Mouse (Mus musculus) heart, embryonic 15.5 days (tissue): Measurements from ENCODE around the gene Ric8a. TPM values are rescaled to one million over a fixed set of nuclear protein-coding genes. Genes with fewer than 3 reads are reported as not detected.

Experiments
- ATAC-seq: fragments of 200-750 bp; cut with Nextera tagmentation; replicated peaks from 2 replicates; pipeline ENCODE4 v1.8.0; 2017; ENCODE audit warnings: low read depth, moderate TSS enrichment; ENCODE audit not compliant: insufficient number of reproducible peaks, insufficient read depth, low FRiP score
- H3K27ac ChIP-seq: fragments of 300-500 bp; sonication (generic); 2 replicates; pipeline ENCODE4 v1.5.1; 2015; ENCODE audit warnings: mild to moderate bottlenecking, inconsistent platforms
- H3K27me3 ChIP-seq: fragments of 300-500 bp; sonication (generic); 2 replicates; pipeline ENCODE4 v1.6.1; 2015; ENCODE audit warnings: inconsistent platforms
- H3K36me3 ChIP-seq: fragments of 300-500 bp; sonication (generic); 2 replicates; pipeline ENCODE4 v1.6.1; 2015; ENCODE audit warnings: mild to moderate bottlenecking, inconsistent platforms
- H3K4me1 ChIP-seq: fragments of 300-500 bp; sonication (generic); replicated peaks from 2 replicates; pipeline ENCODE4 v1.6.1; 2015; ENCODE audit warnings: inconsistent platforms
- H3K4me2 ChIP-seq: fragments of 300-500 bp; sonication (generic); 2 replicates; pipeline ENCODE4 v1.6.1; 2015; ENCODE audit warnings: inconsistent platforms, mild to moderate bottlenecking, moderate library complexity
- H3K4me3 ChIP-seq: fragments of 300-500 bp; sonication (generic); 2 replicates; pipeline ENCODE4 v1.5.1; 2015; ENCODE audit warnings: mild to moderate bottlenecking, inconsistent platforms
- H3K9ac ChIP-seq: fragments of 300-500 bp; sonication (generic); 2 replicates; pipeline ENCODE4 v1.6.1; 2015; ENCODE audit warnings: mild to moderate bottlenecking, inconsistent platforms
- H3K9me3 ChIP-seq: fragments of 300-500 bp; sonication (generic); replicated peaks from 2 replicates; pipeline ENCODE4 v1.6.1; 2016; ENCODE audit warnings: inconsistent platforms
- WGBS: fragments of 180-500 bp; shearing (Covaris S2); methylation state at CpG from one replicate; pipeline ENCODE4 v1.1.7; 2015; ENCODE audit warnings: mixed read lengths; 5-methylcytosine and 5-hydroxymethylcytosine counted together
- polyA plus RNA-seq: library from polyadenylated mRNA; unstranded; fragments of >200 nt; fragmentation: Nextera tagmentation; extraction: Ambion mirVana; gene quantifications from 2 replicates; pipeline ENCODE4 v1.2.1, GENCODE M21; 2015

Gene Ric8a
- polyA plus RNA-seq, 1 experiment from 2014 or later: 36.0 TPM

GRCm38 (mm10) chr7:140847755-140848580 is 8.8 kb upstream of the Ric8a start, which contains the start of gene Odf3:
Odf3 (plus strand) TSS chr7:140847805.
- Histone ChIP-seq H3K27me3 (peaks cover 17% of the 10 kb centered on the region), H3K27ac (0 out of 2 replicates have a peak within 1 kb of the TSS, but pooled peaks have one; percentile 12), H3K9ac (no peak within 1 kb of the TSS), H3K4me2 (no peak within 1 kb of the TSS), H3K36me3 (peaks cover 16% of the 10 kb centered on the region), H3K4me3 (no peak within 1 kb of the TSS), H3K4me1 (peaks cover 12% of the 10 kb centered on the region), H3K9me3 (no peaks in the 10 kb centered on the region)
- no peak for ATAC-seq
- WGBS: 52% methylated on average over 11 of the region's 11 CpGs

- no peak overlapping the region for H3K4me3 ChIP-seq
- no peak overlapping the region for H3K9ac ChIP-seq
- no peak overlapping the region for H3K27ac ChIP-seq
- H3K27me3 ChIP-seq: peaks cover 11% of the 10 kb centered on the region
- peaks cover 12% of the 10 kb centered on the region for H3K4me1 ChIP-seq
- 92% methylated on average over 10 of the region's 10 CpGs for WGBS
- no peaks in the 10 kb centered on the region for H3K9me3 ChIP-seq
- H3K4me2 ChIP-seq: no peak overlapping the region
- H3K36me3 ChIP-seq: peaks cover 22% of the 10 kb centered on the region
- ATAC-seq: no peak
Measured at GRCm38 (mm10) chr7:140848591-140848990, 8.2 kb upstream of the Ric8a start.

- Histone ChIP-seq H3K27ac (no peak overlapping the region), H3K27me3 (no peaks in the 10 kb centered on the region), H3K36me3 (peaks cover 32% of the 10 kb centered on the region), H3K4me2 (no peak overlapping the region), H3K9me3 (no peaks in the 10 kb centered on the region), H3K9ac (no peak overlapping the region), H3K4me3 (no peak overlapping the region), H3K4me1 (peaks cover 19% of the 10 kb centered on the region)
- ATAC-seq: no peak
- WGBS: 96% methylated on average over 4 of the region's 4 CpGs
Measured at GRCm38 (mm10) chr7:140851916-140852315, 4.8 kb upstream of the Ric8a start.

GRCm38 (mm10) chr7:140853386-140853785 is 3.4 kb upstream of the Ric8a start:
- H3K27ac ChIP-seq: no peak overlapping the region
- WGBS: 81% methylated on average over 9 of the region's 9 CpGs

GRCm38 (mm10) chr7:140854483-140854882 is 2.3 kb upstream of the Ric8a start:
- no peaks in the 10 kb centered on the region for H3K9me3 ChIP-seq
- WGBS: 89% methylated on average over 18 of the region's 18 CpGs
- no peak overlapping the region; the same call in 1 of the 2 replicates for H3K4me3 ChIP-seq
- H3K4me2 ChIP-seq: no peak overlapping the region
- H3K9ac ChIP-seq: no peak overlapping the region
- H3K27me3 ChIP-seq: no peaks in the 10 kb centered on the region
- H3K27ac ChIP-seq: no peak overlapping the region
- H3K36me3 ChIP-seq: peaks cover 38% of the 10 kb centered on the region
- H3K4me1 ChIP-seq: peaks cover 29% of the 10 kb centered on the region
- ATAC-seq: no peak

More at GRCm38 (mm10) chr7:140853386-140853785, 3.4 kb upstream of the Ric8a start:
- Histone ChIP-seq H3K9ac (no peak overlapping the region), H3K27me3 (no peaks in the 10 kb centered on the region), H3K9me3 (no peaks in the 10 kb centered on the region), H3K4me3 (no peak overlapping the region), H3K4me1 (peaks cover 20% of the 10 kb centered on the region), H3K4me2 (no peak overlapping the region), H3K36me3 (peaks cover 32% of the 10 kb centered on the region)
- ATAC-seq: no peak

- no peak for ATAC-seq
- Histone ChIP-seq H3K36me3 (peaks cover 45% of the 10 kb centered on the region), H3K27ac (peak overlapping the region; percentile 95; the same call in 1 of the 2 replicates), H3K4me1 (peaks cover 32% of the 10 kb centered on the region), H3K4me3 (peak overlapping the region; percentile 97), H3K9me3 (no peaks in the 10 kb centered on the region), H3K4me2 (peak overlapping the region; percentile 95), H3K9ac (peak overlapping the region; percentile 95), H3K27me3 (no peaks in the 10 kb centered on the region)
- 70% methylated on average over 9 of the region's 9 CpGs for WGBS
Measured at GRCm38 (mm10) chr7:140855181-140855580, 1.6 kb upstream of the Ric8a start.

- peak within 1 kb of the TSS; percentile 97 for H3K4me3 ChIP-seq
- peak within 1 kb of the TSS; percentile 95 for H3K27ac ChIP-seq
- peaks cover 32% of the 10 kb centered on the region for H3K4me1 ChIP-seq
- ATAC-seq: peak; percentile 78
- H3K9me3 ChIP-seq: no peaks in the 10 kb centered on the region
- H3K36me3 ChIP-seq: peaks cover 53% of the 10 kb centered on the region
- under 1% methylated on average over 51 of the region's 51 CpGs for WGBS
- H3K9ac ChIP-seq: peak within 1 kb of the TSS; percentile 95
- H3K27me3 ChIP-seq: no peaks in the 10 kb centered on the region
- H3K4me2 ChIP-seq: peak within 1 kb of the TSS; percentile 95
Measured at GRCm38 (mm10) chr7:140855860-140856784, 635 bp upstream of the Ric8a start, which contains the start of gene Gm45785. Gm45785 (minus strand) TSS chr7:140856331.

- Histone ChIP-seq H3K27ac (peak within 1 kb of the TSS; percentile 95), H3K27me3 (no peaks in the 10 kb centered on the region)
- 0 out of 2 replicates have a peak, but pooled peaks have one; percentile 4 for ATAC-seq
Measured at GRCm38 (mm10) chr7:140857550-140858505, 1.1 kb downstream of the Ric8a start, which contains the start of gene Bet1l. Bet1l (minus strand) TSS chr7:140857577.

GRCm38 (mm10) chr7:140858746-140859145 is 2.0 kb downstream of the Ric8a start:
- ATAC-seq: no peak
- H3K27ac ChIP-seq: no peak overlapping the region

More at GRCm38 (mm10) chr7:140857550-140858505, 1.1 kb downstream of the Ric8a start, which contains the start of gene Bet1l:
- peak within 1 kb of the TSS; percentile 97 for H3K4me3 ChIP-seq
- H3K4me1 ChIP-seq: peaks cover 32% of the 10 kb centered on the region
- 28% methylated on average over 40 of the region's 40 CpGs for WGBS
- H3K4me2 ChIP-seq: peak within 1 kb of the TSS; percentile 95
- peak within 1 kb of the TSS; percentile 95 for H3K9ac ChIP-seq
- peaks cover 55% of the 10 kb centered on the region for H3K36me3 ChIP-seq
- H3K9me3 ChIP-seq: no peaks in the 10 kb centered on the region

GRCm38 (mm10) chr7:140859997-140860396 is 3.2 kb downstream of the Ric8a start:
- H3K27me3 ChIP-seq: no peaks in the 10 kb centered on the region
- no peak overlapping the region for H3K27ac ChIP-seq
- H3K9ac ChIP-seq: no peak overlapping the region
- no peak overlapping the region for H3K4me2 ChIP-seq
- no peak for ATAC-seq
- H3K4me1 ChIP-seq: peaks cover 27% of the 10 kb centered on the region
- peaks cover 58% of the 10 kb centered on the region for H3K36me3 ChIP-seq
- no peak overlapping the region for H3K4me3 ChIP-seq
- 75% methylated on average over 6 of the region's 6 CpGs for WGBS
- H3K9me3 ChIP-seq: no peaks in the 10 kb centered on the region

More at GRCm38 (mm10) chr7:140858746-140859145, 2.0 kb downstream of the Ric8a start:
- peak overlapping the region; percentile 95; the same call in 1 of the 2 replicates for H3K9ac ChIP-seq
- peaks cover 55% of the 10 kb centered on the region for H3K36me3 ChIP-seq
- H3K4me3 ChIP-seq: peak overlapping the region; percentile 97
- no peaks in the 10 kb centered on the region for H3K27me3 ChIP-seq
- H3K4me1 ChIP-seq: peaks cover 32% of the 10 kb centered on the region
- H3K4me2 ChIP-seq: peak overlapping the region; percentile 95
- no peaks in the 10 kb centered on the region for H3K9me3 ChIP-seq
- WGBS: 90% methylated on average over 8 of the region's 8 CpGs
